Mouse (Mus musculus): ENCODE measurements around the gene Camkmt. TPM values are rescaled to one million over a fixed set of nuclear protein-coding genes. Genes with fewer than 3 reads are reported as not detected.

Gene Camkmt
- total RNA-seq, 2 experiments from 2014 or later, result 12.8 to 13.6 TPM

GRCm38 (mm10) chr17:85180471-85181060, 90.2 kb downstream of the Camkmt start:
- no peak for TF ChIP-seq CTCF (IDR thresholded peaks at IDR 0.05)
- Histone ChIP-seq H3K4me3 (no peak overlapping the region), H3K27ac (no peak overlapping the region)
- intact Hi-C loops (cut with DNase I), result no loop called here
- no peak for DNase-seq (ENCODE audit: extremely low spot score in 1 of 2, low spot score in 2 of 2)

DNA sequence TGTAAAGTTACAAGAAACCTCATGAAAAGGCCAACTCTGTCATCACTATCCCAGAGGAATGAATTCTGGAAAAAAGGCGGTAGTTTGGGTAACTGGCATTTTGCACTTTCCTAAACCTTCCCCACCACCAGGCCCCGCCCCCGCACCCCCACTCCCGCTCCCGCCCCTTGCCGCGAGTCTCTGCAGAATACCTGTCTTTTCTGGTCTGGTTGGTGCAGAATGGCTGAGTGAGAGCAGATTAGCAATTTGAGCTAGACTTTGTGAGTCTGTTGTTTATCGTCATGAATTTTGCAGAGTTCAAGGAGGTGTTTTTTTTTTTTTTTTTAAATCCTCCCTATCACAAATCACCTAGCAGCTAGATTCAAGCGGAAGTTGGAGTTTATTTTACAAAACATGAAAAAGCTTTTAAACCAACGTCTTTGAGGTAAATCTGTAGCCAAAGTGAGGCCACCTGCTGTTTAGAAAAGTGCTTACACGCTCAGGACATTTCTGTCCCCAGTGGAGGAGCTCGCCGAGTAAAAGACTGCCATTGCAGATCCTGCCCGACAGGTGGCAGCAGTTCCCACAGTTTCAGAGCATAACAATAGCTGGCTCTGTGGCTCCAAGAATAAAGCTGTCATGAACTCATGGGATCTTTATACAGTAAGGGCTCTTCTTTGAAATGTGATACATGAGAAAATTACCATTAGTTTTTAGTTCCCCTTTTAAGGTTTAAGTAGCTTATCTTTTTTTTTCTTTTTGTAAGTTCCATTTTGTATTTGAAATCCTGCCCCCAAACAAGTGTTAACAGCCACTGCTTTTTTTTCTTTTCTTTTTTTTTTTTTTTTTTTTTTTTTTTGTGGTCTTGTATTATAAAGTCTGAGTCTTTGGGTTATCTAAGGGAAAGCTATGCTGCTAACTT, 99.1 kb downstream of the Camkmt start:
- TF ChIP-seq CTCF (IDR thresholded peaks at IDR 0.05), result peak; percentile 97
- peak; percentile 86 to 92 for DNase-seq (ENCODE audit: extremely low spot score in 1 of 2, low spot score in 2 of 2)
- Histone ChIP-seq H3K27ac (no peak overlapping the region), H3K4me3 (no peak overlapping the region)
- intact Hi-C loops (cut with DNase I), result loop anchor here (1.0 to 2.0 kb wide), 3 partner anchors 73 to 444 kb away; no protein-coding TSS in a partner anchor

GRCm38 (mm10) chr17:85190128-85190435, 99.7 kb downstream of the Camkmt start:
- intact Hi-C loops (cut with DNase I), result no loop called here
- TF ChIP-seq CTCF (IDR thresholded peaks at IDR 0.05), result no peak
- no peak overlapping the region for H3K4me3 ChIP-seq
- DNase-seq (ENCODE audit: extremely low spot score in 1 of 2, low spot score in 2 of 2), result no peak
- H3K27ac ChIP-seq, result no peak overlapping the region

GRCm38 (mm10) chr17:85193294-85193693, 102.9 kb downstream of the Camkmt start:
- H3K27ac ChIP-seq, result no peak overlapping the region
- intact Hi-C loops (cut with DNase I), result no loop called here
- H3K4me3 ChIP-seq, result no peak overlapping the region
- no peak for TF ChIP-seq CTCF (IDR thresholded peaks at IDR 0.05)
- no peak for DNase-seq (ENCODE audit: extremely low spot score in 1 of 2, low spot score in 2 of 2)

GRCm38 (mm10) chr17:85198781-85199180, 108.4 kb downstream of the Camkmt start:
- no peak overlapping the region for H3K27ac ChIP-seq
- intact Hi-C loops (cut with DNase I), result no loop called here
- TF ChIP-seq CTCF (IDR thresholded peaks at IDR 0.05), result no peak
- no peak for DNase-seq (ENCODE audit: extremely low spot score in 1 of 2, low spot score in 2 of 2)
- no peak overlapping the region for H3K4me3 ChIP-seq

- Histone ChIP-seq H3K27ac (no peak overlapping the region), H3K4me3 (no peak overlapping the region)
- intact Hi-C loops (cut with DNase I), result no loop called here
- no peak for DNase-seq (ENCODE audit: extremely low spot score in 1 of 2, low spot score in 2 of 2)
- TF ChIP-seq CTCF (IDR thresholded peaks at IDR 0.05), result no peak
These were observed 109.0 kb downstream of the Camkmt start for GRCm38 (mm10) chr17:85199321-85199720.

- TF ChIP-seq CTCF (IDR thresholded peaks at IDR 0.05), result no peak
- no peak overlapping the region for H3K4me3 ChIP-seq
- no peak overlapping the region for H3K27ac ChIP-seq
- no peak for DNase-seq (ENCODE audit: extremely low spot score in 1 of 2, low spot score in 2 of 2)
- intact Hi-C loops (cut with DNase I), result no loop called here
These were observed 127.7 kb downstream of the Camkmt start for GRCm38 (mm10) chr17:85218054-85218453.

- no peak for TF ChIP-seq CTCF (IDR thresholded peaks at IDR 0.05)
- no peak overlapping the region for H3K4me3 ChIP-seq
- intact Hi-C loops (cut with DNase I), result no loop called here
- peak in 1 of 2 experiments; percentile 13 for DNase-seq (ENCODE audit: extremely low spot score in 1 of 2, low spot score in 2 of 2)
- H3K27ac ChIP-seq, result no peak overlapping the region
These were observed 151.8 kb downstream of the Camkmt start for GRCm38 (mm10) chr17:85242109-85242508.

DNA sequence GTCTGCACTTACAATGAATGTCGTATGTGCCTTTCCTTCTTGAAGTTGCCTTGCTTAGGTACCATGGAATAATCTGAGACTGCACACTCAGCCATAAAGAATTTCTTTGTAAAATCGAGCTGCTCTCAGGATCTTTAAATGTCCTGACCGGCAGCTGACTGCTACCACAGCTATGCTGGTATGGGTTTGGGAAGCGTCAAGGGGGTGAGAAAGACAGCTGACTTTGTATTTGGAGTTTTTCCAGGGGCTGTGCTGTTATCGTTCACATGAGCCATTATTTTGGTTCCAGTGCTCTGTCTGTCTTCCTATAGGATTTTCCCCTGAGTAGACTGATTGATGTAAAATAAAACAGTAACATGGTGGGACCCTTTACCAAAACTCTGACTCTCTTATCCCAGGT, 158.6 kb downstream of the Camkmt start:
- intact Hi-C loops (cut with DNase I), result no loop called here
- no peak for TF ChIP-seq CTCF (IDR thresholded peaks at IDR 0.05)
- no peak for DNase-seq (ENCODE audit: extremely low spot score in 1 of 2, low spot score in 2 of 2)
- Histone ChIP-seq H3K4me3 (no peak overlapping the region), H3K27ac (no peak overlapping the region)

GRCm38 (mm10) chr17:85249744-85250143, 159.4 kb downstream of the Camkmt start:
- H3K27ac ChIP-seq, result no peak overlapping the region
- intact Hi-C loops (cut with DNase I), result no loop called here
- H3K4me3 ChIP-seq, result no peak overlapping the region
- DNase-seq (ENCODE audit: extremely low spot score in 1 of 2, low spot score in 2 of 2), result no peak
- no peak for TF ChIP-seq CTCF (IDR thresholded peaks at IDR 0.05)

DNA sequence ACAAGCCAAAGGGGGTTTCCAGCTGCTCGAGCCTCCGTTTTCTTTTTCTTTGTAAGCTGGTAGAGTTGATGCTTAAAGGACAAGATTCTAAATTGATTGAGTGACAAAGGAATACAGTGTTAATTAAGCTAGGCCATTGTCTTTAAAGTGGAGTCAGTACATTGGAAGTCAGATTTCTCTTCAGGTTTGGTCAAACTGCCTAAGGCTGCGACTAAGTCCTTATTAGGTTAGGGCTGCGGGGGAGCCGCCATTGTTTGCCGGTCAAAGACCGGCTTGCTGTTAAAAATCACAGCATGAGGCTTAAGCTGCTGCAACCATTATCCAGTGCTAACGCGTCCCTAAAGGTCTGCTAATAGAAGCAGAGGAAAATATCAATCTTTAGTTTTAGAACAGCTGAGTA, 166.6 kb downstream of the Camkmt start:
- intact Hi-C loops (cut with DNase I), result no loop called here
- no peak overlapping the region for H3K27ac ChIP-seq
- no peak for DNase-seq (ENCODE audit: extremely low spot score in 1 of 2, low spot score in 2 of 2)
- no peak overlapping the region for H3K4me3 ChIP-seq
- no peak for TF ChIP-seq CTCF (IDR thresholded peaks at IDR 0.05)

GRCm38 (mm10) chr17:85257348-85257747, 167.0 kb downstream of the Camkmt start:
- intact Hi-C loops (cut with DNase I), result no loop called here
- DNase-seq (ENCODE audit: extremely low spot score in 1 of 2, low spot score in 2 of 2), result no peak
- Histone ChIP-seq H3K27ac (no peak overlapping the region), H3K4me3 (no peak overlapping the region)
- TF ChIP-seq CTCF (IDR thresholded peaks at IDR 0.05), result no peak

All from left cerebral cortex, adult 2 months (tissue).